Mouse (Mus musculus) monocyte, adult 5-6 weeks (primary cell): ENCODE measurements around the gene St8sia1. TPM values are rescaled to one million over a fixed set of nuclear protein-coding genes. Genes with fewer than 3 reads are reported as not detected.
A peak's percentile ranks its signal among the peaks of the same experiment; 100 is the strongest.

ENCODE experiments used
- ATAC-seq: fragments of 153-309, 156-312 bp; replicated peaks from 2 replicates; pipeline ENCODE4 v1.8.0; 2017; ENCODE audit warnings: mild to moderate bottlenecking; ENCODE audit not compliant: low TSS enrichment, insufficient number of reproducible peaks, severe bottlenecking, poor library complexity, low FRiP score
- total RNA-seq: library from RNA; stranded (forward); fragments of 200-1000, 200-491, 200-594 nt; gene quantifications from 3 replicates; pipeline ENCODE4 v1.2.3, GENCODE M21; 2017

The St8sia1 gene
- total RNA-seq, 1 experiment from 2014 or later = not detected

DNA sequence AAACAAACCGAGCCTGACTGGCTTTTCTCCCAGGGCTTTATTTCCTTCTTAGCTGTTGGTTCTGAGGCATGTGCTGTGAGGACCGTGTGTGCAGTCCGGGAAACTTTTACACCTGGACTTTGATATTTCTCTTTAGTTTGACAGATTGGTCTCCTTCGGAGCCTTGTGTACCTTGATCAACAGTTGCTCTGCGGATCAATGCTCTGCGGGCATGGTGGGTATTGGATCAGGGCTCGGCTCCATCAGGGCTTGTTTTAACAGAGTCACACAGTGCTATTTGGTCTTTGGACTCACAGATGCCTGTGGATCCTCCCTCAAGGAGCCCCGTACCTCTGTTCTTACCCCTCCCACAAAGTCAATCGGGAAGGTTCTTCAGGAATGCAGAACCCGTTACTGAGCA is 150.2 kb downstream of the St8sia1 start:
- ATAC-seq = no peak

DNA sequence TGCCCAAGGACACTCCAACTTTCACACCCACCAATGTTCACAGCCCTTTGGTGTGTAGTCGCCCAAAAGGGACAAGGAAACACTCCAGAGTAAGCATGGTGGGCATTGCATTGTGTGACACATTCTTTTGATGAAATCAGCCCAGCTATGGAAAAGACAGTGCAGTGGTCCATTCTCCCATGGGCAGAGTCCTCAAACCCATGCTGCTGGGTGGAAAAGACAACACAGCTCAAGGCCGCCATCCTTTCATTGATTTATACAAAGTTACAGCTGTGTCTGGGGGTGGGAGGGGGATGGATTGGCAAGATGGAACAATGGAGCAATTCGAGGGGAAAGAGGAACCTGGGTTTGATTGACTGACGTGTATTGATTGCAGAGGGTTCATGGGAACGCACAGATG is 151.3 kb downstream of the St8sia1 start:
- no peak for ATAC-seq

DNA sequence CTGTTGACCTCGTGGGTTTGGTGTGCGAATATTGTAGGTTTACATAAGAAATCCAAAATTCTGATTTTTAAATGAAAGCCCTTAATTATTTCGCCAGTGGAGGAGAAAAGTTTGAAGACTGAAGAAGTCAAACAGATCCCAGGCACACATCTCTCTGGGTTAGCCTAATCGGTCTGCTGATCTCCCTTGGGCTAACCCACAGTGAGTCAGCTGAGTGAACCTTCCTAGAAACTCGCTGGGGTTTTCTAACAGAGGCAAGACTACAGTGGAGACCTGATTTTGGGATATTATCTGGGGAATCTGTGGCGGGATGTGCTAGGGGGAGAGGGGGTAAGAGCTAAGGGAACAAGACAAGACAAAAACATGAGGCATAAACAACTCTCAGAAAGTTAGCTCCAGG is 154.0 kb downstream of the St8sia1 start:
- no peak for ATAC-seq

DNA sequence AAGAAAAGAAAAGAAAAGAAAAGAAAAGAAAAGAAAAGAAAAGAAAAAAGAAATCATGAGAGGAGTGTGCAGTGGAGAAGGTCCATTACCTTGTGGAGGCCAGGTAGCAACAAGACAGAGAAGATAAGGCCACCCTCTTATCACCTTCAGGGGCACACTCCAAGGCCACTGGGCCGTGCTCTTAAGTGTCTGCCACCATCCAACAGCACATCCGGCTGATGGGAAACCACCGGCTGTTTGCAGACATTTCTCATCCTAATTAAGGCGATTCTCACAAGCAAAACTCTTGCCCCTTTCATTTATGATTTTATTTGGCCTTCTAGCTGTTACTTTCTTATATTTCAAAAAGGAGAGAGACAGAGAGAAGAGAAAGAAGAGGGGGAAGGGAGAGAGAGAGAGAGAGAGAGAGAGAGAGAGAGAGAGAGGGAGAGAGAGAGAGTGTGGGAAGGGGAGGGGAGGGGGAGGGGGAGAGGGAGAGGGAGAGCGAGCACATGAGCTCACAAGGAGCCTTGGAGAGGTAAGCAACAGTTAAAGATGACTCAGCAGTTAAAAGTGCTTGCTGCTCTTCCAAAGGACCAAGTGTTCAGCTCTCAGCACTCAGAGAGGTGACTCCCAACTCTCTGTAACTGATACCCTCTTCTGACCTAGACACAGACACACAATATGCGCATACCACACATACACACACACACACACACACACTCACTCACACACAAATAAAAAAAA is 154.7 kb downstream of the St8sia1 start:
- no peak for ATAC-seq

DNA sequence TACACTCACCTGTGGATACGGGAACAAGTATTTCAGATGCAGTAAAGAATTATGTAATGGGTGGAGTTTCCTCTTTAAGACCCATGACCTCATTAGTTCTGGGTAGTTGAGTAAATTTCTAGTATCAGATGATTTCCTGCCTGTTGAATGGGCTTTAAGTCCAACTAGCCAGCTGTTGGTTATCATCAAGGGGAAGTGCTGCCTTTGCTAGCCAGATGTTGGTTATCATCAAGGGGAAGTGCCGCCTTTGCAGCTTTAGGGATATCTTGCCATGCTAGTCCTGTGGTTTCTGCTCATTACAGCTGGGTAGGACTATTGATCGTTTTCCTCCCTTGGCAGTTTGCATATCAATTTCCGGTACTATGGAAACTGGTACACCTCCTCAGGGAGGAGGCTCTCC is 157.9 kb downstream of the St8sia1 start:
- peak; percentile 54; the same call in 1 of the 2 replicates for ATAC-seq

DNA sequence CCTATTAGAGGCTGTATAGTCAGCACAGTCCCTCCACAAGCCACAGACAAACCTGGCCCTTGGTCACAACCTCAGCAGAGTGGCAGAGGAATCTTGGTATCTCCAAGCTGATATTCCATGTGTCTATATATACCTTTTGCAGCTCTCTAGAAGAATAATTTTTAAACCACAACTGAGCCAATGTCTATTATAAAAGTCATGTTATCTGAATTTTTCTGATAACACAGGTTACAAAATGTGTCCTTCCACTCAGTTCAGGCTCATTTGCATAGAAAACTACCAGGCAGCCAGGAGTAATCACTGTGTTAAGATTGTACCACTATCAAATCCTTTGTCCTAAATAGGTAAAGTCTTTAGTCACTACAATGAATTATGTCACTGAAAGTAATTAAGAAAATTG is 159.8 kb downstream of the St8sia1 start, which contains the start of gene Sult6b2:
Gene Sult6b2 (minus strand): TSS at position 101 of the 400 bp plus-strand sequence.
- no peak for ATAC-seq

DNA sequence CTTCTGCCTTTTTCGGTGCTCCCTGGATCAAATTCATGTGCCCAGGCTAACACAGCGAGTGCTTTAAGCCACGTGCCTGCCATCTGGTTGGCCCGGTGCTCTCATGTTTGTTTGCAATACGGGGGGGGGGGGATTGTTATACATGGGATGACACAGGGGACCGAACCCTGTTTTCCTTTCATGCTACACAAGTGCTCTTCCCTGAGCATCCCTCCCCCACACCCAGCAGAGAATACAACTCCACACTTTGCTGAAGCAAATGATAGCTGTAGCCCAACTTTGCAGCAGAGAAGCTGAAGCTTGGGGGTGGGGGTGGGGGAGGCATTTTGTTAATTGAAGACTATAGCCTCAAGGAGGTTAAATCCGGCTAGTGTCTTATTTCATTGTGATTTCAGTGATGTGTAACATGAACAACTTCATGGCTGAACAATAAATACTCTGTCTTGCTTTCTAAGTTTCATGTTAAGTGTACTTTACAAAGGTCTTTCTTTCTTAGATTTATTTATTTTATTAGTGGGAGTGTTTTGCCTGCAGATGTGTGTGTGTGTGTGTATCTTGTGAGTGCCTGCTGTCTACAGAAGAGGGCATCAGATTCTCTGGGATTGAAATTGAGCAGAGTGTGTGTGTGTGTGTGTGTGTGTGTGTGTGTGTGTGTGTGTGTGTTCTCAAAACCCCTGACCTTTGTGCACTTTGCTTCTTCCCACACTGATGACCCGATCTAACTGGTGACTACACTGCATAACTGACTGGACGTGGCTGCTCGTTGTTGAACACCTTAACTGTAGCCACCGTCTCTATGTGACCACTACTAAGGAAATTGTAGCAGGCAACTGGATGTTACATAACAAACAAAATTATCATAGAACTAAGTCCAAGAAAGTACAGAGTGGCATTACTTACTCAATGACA is 161.4 kb downstream of the St8sia1 start:
- no peak for ATAC-seq

DNA sequence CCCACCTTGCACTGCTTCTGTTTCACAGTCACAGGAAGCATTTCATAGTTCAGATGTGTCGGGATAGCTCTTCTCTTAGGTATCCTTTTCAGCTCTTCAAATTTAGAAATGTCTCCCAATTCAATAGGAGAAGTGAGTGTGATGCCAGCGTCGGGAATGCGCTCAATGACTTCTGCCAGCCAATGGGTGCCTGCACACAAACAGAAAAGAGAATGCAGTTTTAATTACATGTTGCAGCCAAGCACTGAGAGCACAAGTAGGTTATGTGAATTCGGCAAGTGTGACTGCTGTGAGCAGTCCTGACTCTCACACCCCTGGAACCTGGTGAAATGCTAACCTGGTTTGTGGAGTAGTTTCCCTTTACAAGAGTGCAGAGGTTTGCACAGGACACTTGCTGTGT is 162.6 kb downstream of the St8sia1 start:
- no peak for ATAC-seq

DNA sequence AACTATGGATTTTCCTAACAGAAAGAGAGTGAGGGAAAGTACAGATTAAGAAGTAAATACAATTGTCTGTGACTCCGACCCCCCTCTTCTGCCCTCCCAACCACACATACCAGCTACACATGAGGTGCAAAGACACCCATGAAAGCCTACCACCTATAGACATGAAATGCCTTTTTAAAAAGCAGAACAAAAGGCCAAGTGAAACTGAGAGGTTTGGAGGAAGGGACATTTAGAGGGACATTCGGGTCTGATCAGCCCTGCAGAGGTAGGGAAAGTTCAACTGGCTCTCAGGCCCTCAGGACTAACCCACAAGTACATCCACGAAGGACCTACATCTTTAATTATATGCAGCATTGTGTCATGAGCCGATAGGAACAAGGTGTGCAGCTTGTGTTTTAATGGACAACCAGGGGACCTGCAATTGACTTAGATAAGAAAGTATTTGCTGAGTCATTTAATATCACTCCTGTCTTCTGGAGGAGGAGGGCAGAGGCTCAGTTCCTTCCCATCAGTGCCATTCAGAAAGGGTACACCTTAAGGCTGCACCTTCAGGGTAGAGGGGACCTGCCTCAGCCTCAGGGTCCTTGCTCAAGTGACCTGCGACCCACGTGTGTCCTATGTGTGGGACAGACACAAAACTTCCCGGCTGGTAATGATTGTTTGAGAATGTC is 164.4 kb downstream of the St8sia1 start:
- no peak for ATAC-seq

DNA sequence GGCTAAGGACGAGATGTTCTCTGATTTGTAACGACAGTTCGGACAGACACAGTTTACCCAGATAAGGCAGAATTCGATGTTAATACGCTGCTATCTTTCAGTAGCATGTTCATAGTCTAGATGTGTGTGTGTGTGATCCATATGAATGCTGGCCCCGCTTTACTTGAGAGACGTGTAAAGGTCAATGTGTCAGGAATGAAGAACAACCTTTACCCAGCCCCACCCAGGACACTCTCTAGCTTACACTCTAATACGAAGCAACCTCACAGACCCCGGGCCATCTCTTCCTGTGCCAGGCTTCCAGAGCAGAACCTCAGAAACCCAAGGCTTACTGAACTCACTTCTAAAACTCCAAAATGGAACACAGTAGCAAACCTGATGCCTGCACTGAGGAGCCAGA is 165.4 kb downstream of the St8sia1 start:
- ATAC-seq = no peak

DNA sequence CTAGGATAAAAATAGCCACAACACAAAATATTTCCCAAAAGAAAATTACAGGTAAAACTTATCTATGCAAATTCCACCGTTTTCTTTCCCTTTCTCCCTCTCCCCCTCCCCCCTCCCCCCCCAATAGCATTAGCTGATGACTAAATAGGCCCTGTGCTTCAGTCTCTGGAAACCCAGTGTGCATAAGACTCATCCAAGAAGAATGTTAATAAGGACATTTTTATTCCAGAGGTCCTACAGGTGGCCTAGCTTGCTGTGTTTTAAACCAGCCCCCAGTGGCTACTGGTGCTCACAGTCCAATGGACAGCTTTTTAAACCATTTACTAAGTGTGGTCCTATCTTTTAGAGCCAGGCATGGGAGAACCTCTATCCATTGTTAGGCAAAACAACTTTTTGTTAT is 166.3 kb downstream of the St8sia1 start:
- ATAC-seq = no peak

DNA sequence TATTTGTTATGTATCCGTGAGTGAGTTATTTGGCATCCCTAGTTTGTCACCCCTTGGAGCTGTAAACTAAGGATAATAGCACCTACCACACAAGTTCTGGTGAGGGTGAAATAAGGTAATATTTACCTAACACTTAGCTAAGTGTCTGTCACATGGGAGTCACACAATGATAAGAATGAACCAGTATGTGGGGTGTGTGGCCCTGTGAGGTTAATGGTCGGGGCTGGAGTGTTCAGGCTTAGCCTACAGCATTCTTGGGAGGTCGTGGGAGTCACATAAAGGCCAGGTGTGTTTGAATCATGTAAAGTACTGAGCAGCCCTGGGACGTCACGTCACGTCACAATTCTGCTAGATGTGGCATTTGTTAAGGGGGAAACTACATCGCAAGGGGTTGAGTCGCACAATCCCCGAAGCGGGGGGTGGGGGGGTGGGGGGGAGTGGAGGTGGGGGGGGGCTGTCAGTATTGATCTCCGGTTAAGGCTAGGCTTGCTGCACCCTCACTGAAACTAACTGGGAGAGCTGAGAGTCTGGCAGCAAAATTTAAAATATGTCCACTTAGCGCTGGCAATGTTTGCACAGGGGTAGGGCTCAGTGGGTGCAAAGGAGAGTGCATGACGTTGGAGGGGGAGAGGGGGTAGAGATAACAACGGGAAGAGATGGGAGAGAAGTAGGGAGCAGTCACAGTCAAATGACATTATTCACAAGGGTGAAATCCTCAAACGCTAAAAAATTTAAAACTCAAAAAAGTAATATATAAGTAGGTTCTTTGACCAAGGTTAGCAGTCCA is 168.4 kb downstream of the St8sia1 start:
- ATAC-seq = no peak

DNA sequence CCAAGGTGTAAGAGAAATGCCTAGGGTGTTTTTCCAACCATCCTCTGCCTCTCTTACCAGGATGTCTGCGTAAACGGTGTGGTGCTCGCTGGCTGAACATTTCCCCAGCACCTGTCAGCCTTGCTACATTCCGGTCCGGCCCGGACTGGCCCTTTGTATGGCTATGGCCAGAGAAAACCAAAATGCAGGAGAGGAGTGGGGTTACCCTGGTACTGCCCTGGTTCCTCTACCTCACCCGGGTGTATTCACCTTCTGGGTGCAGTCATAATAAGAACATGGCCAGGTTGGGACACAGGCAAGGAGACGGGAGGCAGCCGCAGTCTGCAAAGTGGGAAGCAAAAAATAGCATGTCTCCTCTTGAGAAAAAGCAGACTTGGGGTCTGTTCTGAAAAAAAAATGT is 169.2 kb downstream of the St8sia1 start:
- no peak for ATAC-seq

DNA sequence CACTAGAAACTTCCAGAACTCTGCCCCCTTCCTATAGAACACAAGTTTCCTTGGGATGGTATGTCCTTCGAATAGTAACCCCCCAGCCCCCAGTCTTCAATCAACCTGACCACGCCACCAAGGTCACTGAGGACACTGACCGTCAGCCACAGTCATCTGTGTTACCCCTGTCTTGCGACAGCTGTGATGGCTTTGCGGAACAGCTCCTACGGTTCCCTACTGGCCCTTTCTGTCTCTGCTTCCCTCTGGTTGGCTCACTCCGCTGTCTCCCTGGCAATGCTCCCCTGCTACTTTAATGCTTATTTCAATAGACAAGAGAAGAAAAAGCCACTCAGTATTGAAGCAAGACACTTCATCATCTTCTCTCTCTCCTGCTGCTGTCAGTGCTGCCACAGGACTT is 170.8 kb downstream of the St8sia1 start:
- no peak for ATAC-seq

DNA sequence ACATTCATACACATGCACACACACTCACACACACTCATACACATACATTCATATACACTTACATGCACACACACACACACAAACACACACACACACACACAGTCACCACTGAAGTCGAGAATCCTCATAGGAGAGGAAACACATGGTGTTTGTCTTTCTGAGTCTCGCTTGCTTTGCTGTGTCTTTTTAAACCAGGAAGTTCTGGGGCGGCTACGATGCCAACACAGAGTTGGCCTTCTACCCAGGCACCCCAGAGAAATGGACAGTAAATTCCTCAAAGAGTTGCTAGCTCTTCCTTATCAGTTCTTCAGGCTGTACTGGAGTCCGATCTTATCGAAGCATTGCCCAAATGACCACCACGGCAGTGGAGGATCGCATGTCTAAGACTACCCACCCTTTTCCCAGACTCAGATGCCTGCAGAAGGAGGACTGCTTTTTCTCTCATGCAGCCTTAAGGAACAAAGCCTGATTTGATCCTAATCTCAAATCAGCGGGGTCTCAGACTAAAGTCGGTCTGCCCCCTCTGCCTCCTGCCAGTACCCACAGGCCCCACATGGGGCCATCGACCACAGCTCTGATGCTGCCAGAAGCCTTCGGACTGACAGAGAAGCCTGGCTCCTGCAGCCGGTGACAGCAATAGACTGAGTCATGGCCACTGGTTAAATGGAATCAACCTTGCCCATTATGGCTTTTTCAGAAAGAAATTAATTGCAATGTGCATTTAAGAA is 171.8 kb downstream of the St8sia1 start:
- ATAC-seq = no peak

DNA sequence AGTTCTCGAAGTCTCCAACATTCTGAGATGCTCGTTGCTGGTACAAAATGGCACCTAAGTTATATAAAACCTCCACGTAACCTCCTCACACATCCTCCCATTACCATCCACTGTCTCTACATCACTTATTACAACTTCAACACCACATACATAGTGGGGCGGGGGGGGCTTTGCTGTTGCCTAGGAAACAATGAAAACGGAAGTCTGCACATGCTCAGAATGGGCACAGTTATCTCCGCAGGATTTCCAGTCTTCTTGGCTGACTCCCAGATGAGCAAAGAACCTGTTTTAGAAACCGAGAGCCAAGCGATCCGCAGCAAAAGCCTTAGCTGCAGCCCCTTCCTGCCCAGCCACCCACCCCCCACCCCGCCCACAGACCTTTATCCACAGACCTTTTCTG is 174.5 kb downstream of the St8sia1 start:
- ATAC-seq = no peak

DNA sequence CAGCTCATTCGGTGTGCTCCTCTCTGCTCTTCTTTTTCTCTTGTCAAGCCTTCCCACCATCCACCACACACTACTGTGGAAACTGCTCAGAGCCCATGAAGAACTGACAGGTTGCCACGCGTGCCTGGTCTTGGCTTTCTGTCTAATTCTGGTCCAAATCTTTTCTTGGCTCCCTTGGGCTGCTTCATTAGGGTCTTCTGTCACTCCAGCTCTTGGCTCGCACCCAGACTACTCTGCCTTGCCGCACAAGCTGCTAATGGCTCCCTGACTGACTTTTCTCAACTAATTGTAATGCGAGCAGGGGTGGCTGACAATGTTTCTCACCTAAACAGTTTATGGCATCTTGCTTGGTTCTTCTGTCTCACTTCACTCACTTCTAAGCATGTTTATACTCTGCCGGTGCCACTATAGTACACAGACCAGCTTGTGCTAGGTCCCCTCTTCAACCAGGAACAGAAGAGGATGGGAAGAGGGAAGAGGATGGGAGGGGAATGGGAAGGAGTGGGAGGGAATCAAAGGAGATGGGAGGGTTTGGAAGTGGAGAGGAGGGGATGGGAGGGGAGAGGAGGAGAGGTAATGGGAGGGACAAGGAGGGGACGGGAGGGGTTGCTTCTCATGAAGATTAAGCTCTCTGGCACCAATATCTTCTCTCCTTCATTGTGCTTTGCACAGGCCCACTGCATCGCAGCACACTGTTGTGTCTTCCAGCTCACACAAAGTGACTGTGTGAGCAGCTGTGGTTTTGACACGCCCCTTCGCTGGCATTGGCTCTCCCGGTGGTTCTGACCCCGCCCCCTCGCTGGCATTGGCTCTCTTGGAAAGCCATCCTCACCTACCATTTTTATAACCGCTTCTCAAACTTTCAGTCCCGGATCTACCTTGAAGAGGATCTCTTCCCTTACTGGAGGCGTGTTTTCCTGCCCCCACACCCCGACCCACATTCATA is 175.9 kb downstream of the St8sia1 start:
- ATAC-seq = no peak
